Mouse (Mus musculus): ENCODE data around the gene Xbp1.

Xbp1 gene

DNA sequence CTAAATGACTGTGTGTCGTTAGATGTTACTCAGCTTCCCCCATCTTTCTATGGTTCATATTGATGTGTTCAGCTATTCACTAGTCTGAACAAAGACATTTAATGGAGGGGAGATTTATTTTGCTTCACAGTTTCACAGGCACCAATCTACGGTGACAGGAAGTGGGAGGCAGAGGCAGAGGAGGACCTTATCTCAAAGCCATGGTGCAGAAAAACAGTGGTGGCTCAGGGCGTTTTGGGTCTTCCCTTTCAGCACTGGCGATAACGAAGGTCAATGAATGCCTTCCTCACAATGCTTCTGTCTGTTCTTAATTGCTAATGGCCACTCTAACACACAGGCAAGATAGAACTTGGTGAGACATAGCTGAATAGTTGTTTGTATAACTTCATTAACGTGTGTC, 54.6 kb downstream of the Xbp1 start:
- DNase-seq, result no peak

Data from thymus, postnatal 4 days (tissue).